Mouse (Mus musculus): ENCODE measurements around the gene Ywhag. TPM values are rescaled to one million over a fixed set of nuclear protein-coding genes. Genes with fewer than 3 reads are reported as not detected.

Gene Ywhag
- polyA plus RNA-seq, 1 experiment: 148 TPM

DNA sequence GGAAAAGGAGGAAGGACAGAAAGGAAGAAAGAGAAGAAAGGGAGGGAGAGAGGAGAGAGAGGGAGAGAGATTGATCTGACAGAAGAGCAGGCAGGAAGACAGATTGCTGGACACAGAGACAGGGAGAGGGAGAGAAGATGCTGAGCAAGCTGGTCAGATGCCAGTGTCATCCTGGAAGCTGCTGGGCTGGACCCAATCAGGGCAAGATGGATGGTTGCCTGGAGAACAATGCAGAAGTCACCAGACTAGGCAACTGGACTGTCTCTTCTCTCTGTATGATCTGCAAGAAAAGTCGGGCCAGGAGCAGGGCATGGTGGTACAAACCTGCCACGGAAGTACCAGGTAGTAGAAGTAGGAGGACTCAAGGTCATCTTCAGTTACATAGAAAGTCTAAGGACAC, 18.4 kb upstream of the Ywhag start:
- Histone ChIP-seq H3K36me3 (replicated peaks; ENCODE audit: low read length) (no peaks in the 10 kb centered on the region), H3K27me3 (replicated peaks) (no peaks in the 10 kb centered on the region), H3K4me1 (peaks cover 72% of the 10 kb centered on the region), H3K9me3 (no peaks in the 10 kb centered on the region), H3K4me3 (replicated peaks) (peak overlapping the region; percentile 21)
- TF ChIP-seq GATA1 (IDR thresholded peaks at IDR 0.05; ENCODE audit: borderline replicate concordance, low read length) (no peak), FLI1 (IDR thresholded peaks at IDR 0.05; ENCODE audit: low read length) (no peak)

DNA sequence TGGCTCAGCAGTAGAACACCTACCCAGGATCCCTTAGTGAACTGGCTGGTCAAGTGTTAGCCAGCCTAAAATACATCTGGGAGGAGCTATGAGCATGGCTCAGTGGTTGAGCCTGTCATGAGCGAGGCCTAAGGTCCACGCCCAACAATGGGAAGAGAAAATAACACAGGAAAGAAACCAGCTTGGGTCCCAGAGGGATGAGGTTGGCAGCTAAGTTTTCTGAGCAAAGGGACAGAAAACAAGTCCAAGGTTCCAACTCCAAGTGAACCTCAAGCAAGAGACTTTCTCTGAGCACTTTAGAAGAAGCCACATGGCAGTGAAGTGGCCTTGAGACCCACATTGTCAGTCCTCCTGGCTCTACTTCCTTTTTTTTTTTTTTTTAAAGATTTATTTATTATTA, 17.2 kb upstream of the Ywhag start:
- peak overlapping the region; percentile 20 for H3K4me3 ChIP-seq (replicated peaks)
- no peaks in the 10 kb centered on the region for H3K36me3 ChIP-seq (replicated peaks; ENCODE audit: low read length)
- H3K27me3 ChIP-seq (replicated peaks): no peaks in the 10 kb centered on the region
- no peaks in the 10 kb centered on the region for H3K9me3 ChIP-seq
- H3K4me1 ChIP-seq: peaks cover 70% of the 10 kb centered on the region
- TF ChIP-seq GATA1 (IDR thresholded peaks at IDR 0.05; ENCODE audit: borderline replicate concordance, low read length) (no peak), FLI1 (IDR thresholded peaks at IDR 0.05; ENCODE audit: low read length) (no peak)

DNA sequence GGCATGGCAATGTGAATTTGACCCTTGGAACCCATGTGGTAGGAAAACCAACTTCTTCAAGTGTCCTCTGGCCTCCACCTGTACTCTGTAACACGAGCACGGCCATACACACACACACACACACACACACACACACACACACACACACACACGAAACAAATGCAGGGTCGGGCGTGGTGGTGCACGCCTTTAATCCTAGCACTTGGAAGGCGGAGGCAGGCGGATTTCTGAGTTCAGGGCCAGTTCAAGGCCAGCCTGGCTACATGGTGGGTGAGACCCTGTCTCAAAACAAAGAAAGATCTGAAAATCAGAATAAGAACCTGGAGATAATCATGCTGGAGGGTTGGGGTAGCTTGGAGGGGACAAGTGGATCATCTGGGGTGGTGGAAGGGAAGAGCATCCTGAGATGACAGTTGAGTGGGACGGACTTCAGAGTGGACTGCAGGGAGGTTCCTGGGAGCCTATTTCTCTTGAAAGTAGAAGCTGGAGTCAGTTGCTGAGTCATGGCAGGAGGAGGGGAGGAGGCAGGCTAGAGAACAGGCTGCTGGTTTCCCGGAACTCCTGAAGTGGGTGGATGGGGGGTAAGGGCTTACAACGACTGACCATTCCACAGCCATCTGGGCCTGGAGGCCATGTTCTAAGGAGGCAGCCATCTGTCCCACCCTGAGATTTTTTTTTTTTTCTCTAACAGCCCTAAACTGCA, 16.4 kb upstream of the Ywhag start:
- Histone ChIP-seq H3K36me3 (replicated peaks; ENCODE audit: low read length) (no peaks in the 10 kb centered on the region), H3K27me3 (replicated peaks) (no peaks in the 10 kb centered on the region)

DNA sequence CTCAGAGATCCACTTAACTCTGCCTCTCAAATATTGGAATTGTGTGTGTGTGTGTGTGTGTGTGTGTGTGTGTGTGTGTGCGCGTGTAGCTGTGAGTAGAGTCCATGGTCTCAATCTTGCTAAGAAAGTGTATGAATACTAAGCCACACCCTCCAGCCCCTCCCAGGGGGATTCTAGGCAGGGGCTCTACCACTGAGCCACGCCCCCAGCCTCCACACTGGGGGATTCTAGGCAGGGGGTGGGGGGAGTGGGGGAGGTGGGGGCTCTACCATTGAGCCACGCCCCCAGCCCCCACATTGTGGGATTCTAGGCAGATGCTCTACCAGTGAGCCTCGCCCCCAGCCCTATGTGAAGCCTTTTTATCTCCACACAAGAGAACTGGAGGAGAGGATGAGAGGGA, 12.2 kb upstream of the Ywhag start:
- Histone ChIP-seq H3K27me3 (replicated peaks) (no peaks in the 10 kb centered on the region), H3K4me3 (replicated peaks) (no peak overlapping the region), H3K36me3 (replicated peaks; ENCODE audit: low read length) (no peaks in the 10 kb centered on the region), H3K4me1 (peaks cover 52% of the 10 kb centered on the region), H3K9me3 (peaks cover 7% of the 10 kb centered on the region)
- TF ChIP-seq FLI1 (IDR thresholded peaks at IDR 0.05; ENCODE audit: low read length) (no peak), GATA1 (IDR thresholded peaks at IDR 0.05; ENCODE audit: borderline replicate concordance, low read length) (no peak)

More for the DNA sequence above, 16.4 kb upstream of the Ywhag start:
- TF ChIP-seq FLI1 (IDR thresholded peaks at IDR 0.05; ENCODE audit: low read length) (no peak), GATA1 (IDR thresholded peaks at IDR 0.05; ENCODE audit: borderline replicate concordance, low read length) (no peak)
- Histone ChIP-seq H3K4me1 (peaks cover 69% of the 10 kb centered on the region), H3K4me3 (replicated peaks) (peak overlapping the region; percentile 20), H3K9me3 (no peaks in the 10 kb centered on the region)

DNA sequence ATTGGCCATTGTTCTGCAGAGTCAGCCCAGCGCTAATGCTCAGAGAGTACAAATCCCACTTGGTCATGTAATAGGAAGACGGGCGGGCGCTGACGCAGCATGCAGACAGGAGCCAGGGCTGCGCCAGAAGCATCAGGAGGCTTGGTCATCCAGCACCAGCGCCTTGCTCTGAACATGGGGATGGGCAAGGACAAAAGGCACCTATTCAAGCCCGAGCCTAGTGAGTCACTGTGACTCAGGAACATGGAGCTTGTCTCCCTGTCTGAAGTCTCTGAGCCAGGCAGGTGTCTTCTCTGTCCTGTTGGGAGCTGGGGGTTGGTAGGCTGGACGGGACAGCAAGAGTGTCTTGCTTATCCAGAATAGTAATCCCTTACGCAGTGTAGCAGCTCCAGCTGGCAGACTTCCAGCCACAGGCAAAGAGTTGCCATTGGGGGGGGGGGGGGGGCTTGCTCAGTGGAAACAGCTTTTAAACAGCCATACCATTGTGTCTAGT, 11.5 kb upstream of the Ywhag start:
- Histone ChIP-seq H3K9me3 (peaks cover 7% of the 10 kb centered on the region), H3K27me3 (replicated peaks) (no peaks in the 10 kb centered on the region), H3K36me3 (replicated peaks; ENCODE audit: low read length) (no peaks in the 10 kb centered on the region), H3K4me3 (replicated peaks) (peak overlapping the region; percentile 30), H3K4me1 (peaks cover 45% of the 10 kb centered on the region)
- no peak for TF ChIP-seq FLI1 (IDR thresholded peaks at IDR 0.05; ENCODE audit: low read length)
- TF ChIP-seq GATA1 (IDR thresholded peaks at IDR 0.05; ENCODE audit: borderline replicate concordance, low read length): no peak

DNA sequence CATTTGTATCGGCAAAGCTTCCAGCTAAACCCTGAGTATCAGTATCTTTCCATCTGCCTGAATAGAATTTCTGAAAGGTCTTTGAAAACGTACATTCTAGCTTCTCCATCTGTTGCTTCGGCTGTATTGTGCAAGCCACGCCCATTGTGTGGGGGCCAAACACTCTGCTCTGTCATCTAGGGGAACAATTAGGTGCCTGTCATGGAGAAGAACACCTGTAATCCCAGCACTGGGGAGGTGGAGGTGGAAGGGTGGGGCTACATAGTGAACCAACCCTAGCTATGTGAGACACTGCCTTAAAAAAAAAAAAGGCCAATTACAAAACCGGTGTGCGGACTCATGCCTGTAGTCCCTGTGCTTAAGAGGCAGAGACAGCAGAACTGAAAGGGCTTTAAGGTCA, 8.3 kb upstream of the Ywhag start:
- Histone ChIP-seq H3K4me3 (replicated peaks) (no peak overlapping the region), H3K4me1 (peaks cover 35% of the 10 kb centered on the region), H3K27me3 (replicated peaks) (no peaks in the 10 kb centered on the region), H3K9me3 (peaks cover 7% of the 10 kb centered on the region), H3K36me3 (replicated peaks; ENCODE audit: low read length) (no peaks in the 10 kb centered on the region)
- TF ChIP-seq GATA1 (IDR thresholded peaks at IDR 0.05; ENCODE audit: borderline replicate concordance, low read length) (no peak), FLI1 (IDR thresholded peaks at IDR 0.05; ENCODE audit: low read length) (no peak)

DNA sequence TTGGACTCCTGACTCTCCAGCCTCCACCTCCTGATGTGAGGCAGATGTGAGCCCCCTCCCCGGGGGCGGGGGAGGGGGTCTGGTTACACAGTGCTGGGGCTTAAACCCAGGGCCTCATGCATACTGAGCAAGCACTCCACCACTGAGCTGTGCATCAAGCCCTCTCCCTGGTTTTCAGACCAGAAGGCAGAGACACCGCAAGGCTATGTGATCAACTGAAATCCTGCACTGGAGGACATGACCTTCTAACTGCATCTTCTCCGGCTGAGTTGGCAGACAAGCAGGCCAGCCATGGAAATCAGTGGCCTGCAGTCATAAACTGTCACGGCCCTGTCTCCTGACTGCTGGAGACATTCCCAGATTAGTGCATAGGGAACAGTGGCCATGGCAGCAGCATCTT, 6.2 kb upstream of the Ywhag start:
- no peak for TF ChIP-seq FLI1 (IDR thresholded peaks at IDR 0.05; ENCODE audit: low read length)
- no peak for TF ChIP-seq GATA1 (IDR thresholded peaks at IDR 0.05; ENCODE audit: borderline replicate concordance, low read length)
- H3K4me1 ChIP-seq: peaks cover 22% of the 10 kb centered on the region
- no peak overlapping the region for H3K4me3 ChIP-seq (replicated peaks)
- H3K9me3 ChIP-seq: peaks cover 7% of the 10 kb centered on the region
- no peaks in the 10 kb centered on the region for H3K27me3 ChIP-seq (replicated peaks)
- no peaks in the 10 kb centered on the region for H3K36me3 ChIP-seq (replicated peaks; ENCODE audit: low read length)

DNA sequence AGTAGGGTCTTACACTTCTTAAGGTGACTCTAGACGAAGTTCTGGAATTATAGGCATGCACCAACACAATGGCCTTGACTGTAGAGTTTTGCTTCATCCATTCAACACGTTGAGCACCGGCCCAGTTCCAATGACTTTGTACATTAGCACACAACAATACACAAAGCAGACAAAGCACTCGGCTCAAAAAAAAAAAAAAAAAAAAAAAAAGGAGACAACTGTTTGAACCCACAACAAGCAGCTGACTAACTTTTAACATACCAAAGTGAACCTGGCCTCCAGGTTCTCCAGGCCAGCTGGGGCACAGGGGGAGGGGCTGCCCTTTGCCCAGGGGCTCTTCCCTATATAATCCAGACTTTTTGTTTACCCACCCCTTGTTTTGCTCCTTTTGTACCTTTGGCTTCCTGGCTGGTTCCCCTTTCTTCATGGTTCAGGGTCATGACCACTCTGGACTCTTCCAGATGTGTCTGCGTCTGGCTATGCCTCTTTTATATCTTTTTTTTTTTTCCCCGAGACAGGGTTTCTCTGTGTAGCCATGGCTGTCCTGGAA, 1.3 kb upstream of the Ywhag start:
- TF ChIP-seq GATA1 (IDR thresholded peaks at IDR 0.05; ENCODE audit: borderline replicate concordance, low read length): no peak
- no peak for TF ChIP-seq FLI1 (IDR thresholded peaks at IDR 0.05; ENCODE audit: low read length)
- no peak overlapping the region for H3K4me3 ChIP-seq (replicated peaks)
- peaks cover 18% of the 10 kb centered on the region for H3K36me3 ChIP-seq (replicated peaks; ENCODE audit: low read length)
- H3K4me1 ChIP-seq: peaks cover 33% of the 10 kb centered on the region
- H3K9me3 ChIP-seq: no peaks in the 10 kb centered on the region
- no peaks in the 10 kb centered on the region for H3K27me3 ChIP-seq (replicated peaks)

DNA sequence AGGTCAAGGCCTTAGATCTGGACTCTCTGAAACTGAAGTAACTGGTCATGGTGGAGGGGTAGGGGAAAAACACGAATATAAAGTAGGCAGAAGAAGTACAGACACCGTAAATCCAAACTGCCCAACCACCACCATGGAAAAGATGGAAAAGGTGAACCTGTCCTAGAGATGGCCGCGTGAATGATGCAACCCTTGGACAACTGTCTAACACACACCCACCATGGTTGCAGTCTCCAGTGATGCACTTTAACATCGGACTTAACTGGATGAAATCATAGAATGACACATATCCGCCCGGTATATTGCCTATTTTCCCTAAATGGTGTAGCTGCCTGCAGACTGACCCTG, 734 bp upstream of the Ywhag start:
- H3K9me3 ChIP-seq: no peaks in the 10 kb centered on the region
- no peaks in the 10 kb centered on the region for H3K27me3 ChIP-seq (replicated peaks)
- H3K4me1 ChIP-seq: peaks cover 35% of the 10 kb centered on the region
- H3K36me3 ChIP-seq (replicated peaks; ENCODE audit: low read length): peaks cover 23% of the 10 kb centered on the region
- H3K4me3 ChIP-seq (replicated peaks): peak overlapping the region; percentile 100
- TF ChIP-seq GATA1 (IDR thresholded peaks at IDR 0.05; ENCODE audit: borderline replicate concordance, low read length) (no peak), FLI1 (IDR thresholded peaks at IDR 0.05; ENCODE audit: low read length) (no peak)

DNA sequence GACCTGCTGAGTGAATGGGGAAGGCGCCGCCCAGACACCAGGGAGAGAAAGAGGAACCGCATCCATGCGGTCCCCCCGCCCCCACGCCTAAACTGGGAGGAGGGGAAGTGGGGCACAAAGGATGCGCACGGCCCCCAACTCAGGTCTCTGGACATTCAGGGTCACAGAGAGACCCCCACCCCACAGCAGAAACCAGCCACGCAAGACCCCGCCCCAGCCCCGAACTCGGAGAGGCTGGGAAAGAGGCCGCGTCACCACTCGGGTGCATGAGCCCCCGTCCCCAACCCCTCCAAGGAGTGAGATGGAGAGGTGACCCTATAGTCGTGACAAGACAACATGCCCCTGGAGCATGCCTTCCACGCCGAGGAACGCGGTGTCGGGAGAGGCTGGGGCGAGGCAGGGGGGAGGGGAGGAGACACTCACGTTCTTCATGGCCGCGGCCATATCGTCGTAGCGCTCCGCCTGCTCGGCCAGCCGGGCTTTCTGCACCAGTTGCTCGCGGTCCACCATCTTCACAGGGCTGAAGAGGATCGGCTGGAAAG, 445 bp downstream of the Ywhag start:
- Histone ChIP-seq H3K4me3 (replicated peaks) (peak overlapping the region; percentile 100), H3K4me1 (peaks cover 47% of the 10 kb centered on the region), H3K9me3 (no peaks in the 10 kb centered on the region), H3K36me3 (replicated peaks; ENCODE audit: low read length) (peaks cover 35% of the 10 kb centered on the region), H3K27me3 (replicated peaks) (no peaks in the 10 kb centered on the region)
- TF ChIP-seq FLI1 (IDR thresholded peaks at IDR 0.05; ENCODE audit: low read length): no peak
